In the genomic region with DNA sequence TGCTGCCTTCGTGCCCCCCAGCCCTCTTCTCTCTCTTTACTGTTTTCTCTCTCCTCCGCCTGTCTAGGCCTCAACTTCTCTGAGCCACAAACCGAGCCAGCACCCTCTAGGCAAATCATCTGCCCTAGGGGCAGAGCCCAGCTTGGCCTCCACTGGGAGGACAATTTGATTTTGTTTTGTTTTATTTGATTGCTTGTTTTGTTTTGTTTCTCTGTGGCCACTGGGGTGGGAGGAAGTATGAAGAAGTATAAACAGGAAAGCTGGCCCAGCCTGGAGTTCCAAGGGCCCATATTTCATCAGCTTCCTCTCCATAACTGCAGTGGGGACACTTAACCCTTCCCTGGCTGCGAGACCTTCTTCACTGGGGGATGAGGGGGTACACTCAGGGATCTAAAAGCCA, we compare ENCODE assay signal across 14 mouse cellular contexts. TPM values are rescaled to one million over a fixed set of nuclear protein-coding genes. Genes with fewer than 3 reads are reported as not detected.
DNase-seq lines count a peak whose midpoint lies in the region; ATAC-seq and TF ChIP-seq lines count a peak whose summit lies in the region.
"Had no signal": no experiment of that assay in that cellular context is flagged by ENCODE, and none has a peak within 500 bp of the region (broad histone marks: within the 10 kb centered on the region; RNA-seq: fewer than 3 reads in every experiment).

No protein-coding gene starts in this region.

- no peaks in the 10 kb centered on the region for H3K9me3 ChIP-seq in intestine, postnatal 0 days (ENCODE audit: control insufficient read depth)
- H3K9me3 ChIP-seq in limb, embryonic 15.5 days: no peaks in the 10 kb centered on the region
- no peaks in the 10 kb centered on the region for H3K9me3 ChIP-seq in neural tube, embryonic 13.5 days
- H3K9me3 ChIP-seq: limb, embryonic 13.5 days had no signal

- peaks cover 60% of the 10 kb centered on the region for H3K27me3 ChIP-seq in intestine, postnatal 0 days (replicated peaks; ENCODE audit: control insufficient read depth, insufficient read depth, low read length)
- peaks cover 99% of the 10 kb centered on the region for H3K27me3 ChIP-seq in limb, embryonic 15.5 days
- H3K27me3 ChIP-seq in neural tube, embryonic 13.5 days: no peaks in the 10 kb centered on the region

- no peak for ATAC-seq in intestine, postnatal 0 days
- no peak for ATAC-seq in limb, embryonic 15.5 days (ENCODE audit: insufficient number of reproducible peaks, low FRiP score, low TSS enrichment, low read depth)
- ATAC-seq in neural tube, embryonic 13.5 days (ENCODE audit: low read depth): no peak

- H3K36me3 ChIP-seq in intestine, postnatal 0 days (ENCODE audit: control insufficient read depth, insufficient read depth): no peaks in the 10 kb centered on the region
- no peaks in the 10 kb centered on the region for H3K36me3 ChIP-seq in limb, embryonic 15.5 days
- H3K36me3 ChIP-seq in neural tube, embryonic 13.5 days: peaks cover 20% of the 10 kb centered on the region
- H3K36me3 ChIP-seq: limb, embryonic 13.5 days had no signal

- TF ChIP-seq CTCF in intestine, postnatal 0 days (IDR thresholded peaks at IDR 0.05; ENCODE audit: low read depth): no peak

- H3K4me3 ChIP-seq in intestine, postnatal 0 days (ENCODE audit: low read depth, low read length): no peak overlapping the region
- H3K4me3 ChIP-seq in limb, embryonic 15.5 days: no peak overlapping the region
- peak overlapping the region; percentile 99 for H3K4me3 ChIP-seq in neural tube, embryonic 13.5 days
- H3K4me3 ChIP-seq: limb, embryonic 13.5 days had no signal

- peak overlapping the region; percentile 21 for H3K27ac ChIP-seq in intestine, postnatal 0 days (ENCODE audit: low read depth, low read length)
- peak overlapping the region; percentile 5; the same call in 1 of the 2 replicates for H3K27ac ChIP-seq in limb, embryonic 15.5 days
- peak overlapping the region; percentile 100 for H3K27ac ChIP-seq in neural tube, embryonic 13.5 days (replicated peaks)
- H3K27ac ChIP-seq: limb, embryonic 13.5 days had no signal

- H3K4me1 ChIP-seq in intestine, postnatal 0 days (replicated peaks; ENCODE audit: control insufficient read depth, insufficient read depth, low read length): no peaks in the 10 kb centered on the region
- peaks cover 16% of the 10 kb centered on the region; the same call in 1 of the 2 replicates for H3K4me1 ChIP-seq in limb, embryonic 15.5 days
- peaks cover 100% of the 10 kb centered on the region for H3K4me1 ChIP-seq in neural tube, embryonic 13.5 days (replicated peaks)
- H3K4me1 ChIP-seq: limb, embryonic 13.5 days had no signal

- no peak overlapping the region for H3K9ac ChIP-seq in intestine, postnatal 0 days (ENCODE audit: low read depth, low read length)
- no peak overlapping the region for H3K9ac ChIP-seq in limb, embryonic 15.5 days
- H3K9ac ChIP-seq in neural tube, embryonic 13.5 days: peak overlapping the region; percentile 100
- H3K9ac ChIP-seq: limb, embryonic 13.5 days had no signal

- H3K4me2 ChIP-seq in intestine, postnatal 0 days (replicated peaks; ENCODE audit: low read depth): peak overlapping the region; percentile 63
- no peak overlapping the region for H3K4me2 ChIP-seq in limb, embryonic 15.5 days
- H3K4me2 ChIP-seq in neural tube, embryonic 13.5 days: peak overlapping the region; percentile 96
- H3K4me2 ChIP-seq: limb, embryonic 13.5 days had no signal

- DNase-seq in embryo, embryonic 10 days (ENCODE audit: low spot score): peak; percentile 60
- no peak for DNase-seq in embryo, embryonic 10.5 days (ENCODE audit: low spot score)
- DNase-seq in left cerebral cortex, adult 9 months (ENCODE audit: low spot score in 2 of 2): no peak
- DNase-seq in right cerebral cortex, postnatal 10 days (ENCODE audit: low spot score in 2 of 2): no peak
- DNase-seq in T-cell, adult 2 months (ENCODE audit: low spot score): no peak
- DNase-seq: adrenal gland, postnatal 36 days; cerebellum, postnatal 25 days; heart, postnatal 14 days; midbrain, embryonic 14.5 days; retina, postnatal 1 day had no signal

- WGBS in intestine, postnatal 0 days: 39% methylated on average over 4 of the region's 4 CpGs
- WGBS in limb, embryonic 15.5 days: 31% methylated on average over 4 of the region's 4 CpGs
- WGBS in neural tube, embryonic 13.5 days: 5% methylated on average over 4 of the region's 4 CpGs

RNA-seq across cellular contexts. Expression of a gene that starts 6.2 kb away (rescaled TPM):
- 14.7 and 15.8 TPM in 2 replicates for polyA plus RNA-seq in intestine, postnatal 0 days (2015; fragmentation: Nextera tagmentation; extraction: Ambion mirVana)
- polyA plus RNA-seq in limb, embryonic 15.5 days (2015; fragmentation: Nextera tagmentation; extraction: Ambion mirVana): 0.60 and 0.73 TPM in 2 replicates
- 67.1 and 88.3 TPM in 2 replicates for polyA plus RNA-seq in neural tube, embryonic 13.5 days (2015; fragmentation: Nextera tagmentation; extraction: Ambion mirVana)
- polyA plus RNA-seq: midbrain, embryonic 14.5 days had no signal

RNA-seq across cellular contexts. Expression of a gene that starts 8.8 kb away (rescaled TPM):
- polyA plus RNA-seq in intestine, postnatal 0 days (2015; fragmentation: Nextera tagmentation; extraction: Ambion mirVana): 1.1 and 1.5 TPM in 2 replicates
- 0.29 and 0.41 TPM in 2 replicates for polyA plus RNA-seq in limb, embryonic 15.5 days (2015; fragmentation: Nextera tagmentation; extraction: Ambion mirVana)
- 7.5 and 8.7 TPM in 2 replicates for polyA plus RNA-seq in neural tube, embryonic 13.5 days (2015; fragmentation: Nextera tagmentation; extraction: Ambion mirVana)
- polyA plus RNA-seq: midbrain, embryonic 14.5 days had no signal

RNA-seq across cellular contexts. Expression of a gene that starts 13.8 kb away (rescaled TPM):
- polyA plus RNA-seq in intestine, postnatal 0 days (2015; fragmentation: Nextera tagmentation; extraction: Ambion mirVana): 1.1 and 1.3 TPM in 2 replicates
- 0.23 and 0.27 TPM in 2 replicates for polyA plus RNA-seq in limb, embryonic 15.5 days (2015; fragmentation: Nextera tagmentation; extraction: Ambion mirVana)
- polyA plus RNA-seq in neural tube, embryonic 13.5 days (2015; fragmentation: Nextera tagmentation; extraction: Ambion mirVana): 12.8 and 14.7 TPM in 2 replicates
- polyA plus RNA-seq: midbrain, embryonic 14.5 days had no signal

RNA-seq across cellular contexts. Expression of a gene that starts 17.0 kb away (rescaled TPM):
- 5.7 and 6.4 TPM in 2 replicates for polyA plus RNA-seq in intestine, postnatal 0 days (2015; fragmentation: Nextera tagmentation; extraction: Ambion mirVana)
- 0.31 and 0.55 TPM in 2 replicates for polyA plus RNA-seq in limb, embryonic 15.5 days (2015; fragmentation: Nextera tagmentation; extraction: Ambion mirVana)
- 171 and 174 TPM in 2 replicates for polyA plus RNA-seq in neural tube, embryonic 13.5 days (2015; fragmentation: Nextera tagmentation; extraction: Ambion mirVana)
- polyA plus RNA-seq: midbrain, embryonic 14.5 days had no signal

RNA-seq across cellular contexts. Expression of a gene that starts 22.9 kb away (rescaled TPM):
- polyA plus RNA-seq in intestine, postnatal 0 days (2015; fragmentation: Nextera tagmentation; extraction: Ambion mirVana): 7.6 and 8.5 TPM in 2 replicates
- polyA plus RNA-seq in limb, embryonic 15.5 days (2015; fragmentation: Nextera tagmentation; extraction: Ambion mirVana): 3.3 and 4.2 TPM in 2 replicates
- polyA plus RNA-seq in neural tube, embryonic 13.5 days (2015; fragmentation: Nextera tagmentation; extraction: Ambion mirVana): 124 and 125 TPM in 2 replicates
- polyA plus RNA-seq: midbrain, embryonic 14.5 days had no signal

Comparison
In these comparisons a context has a peak if more than half of its experiments do, and no peak if none do; other contexts are left out.
1. H3K27ac ChIP-seq: peak in every context shown above with its lines; median percentile 100 in neural tube, embryonic 13.5 days; 21 in intestine, postnatal 0 days; 5 in limb, embryonic 15.5 days.